Mouse (Mus musculus): ENCODE measurements around the gene Vmn1r66.

- TF ChIP-seq CTCF (IDR thresholded peaks at IDR 0.05; ENCODE audit: control insufficient read depth, insufficient read depth, insufficient read length) (no peak), MAX (IDR thresholded peaks at IDR 0.05) (no peak), MYOG (IDR thresholded peaks at IDR 0.05; ENCODE audit: control insufficient read depth, extremely low read depth, insufficient read length) (no peak), USF1 (IDR thresholded peaks at IDR 0.05; ENCODE audit: low read depth) (no peak), FOSL1 (IDR thresholded peaks at IDR 0.05; ENCODE audit: insufficient read depth, low read length, poor library complexity, severe bottlenecking) (no peak)
Observed at GRCm38 (mm10) chr7:10277906-10278305, at the start of gene Vmn1r66.

Data from C2C12 (cell line).